Mouse (Mus musculus) layer of hippocampus, adult 9-11 months (tissue): ENCODE measurements around the gene Ccdc187.
A peak's percentile ranks its signal among the peaks of the same experiment; 100 is the strongest.

Experiments used
- DNase-seq: peaks from one replicate; pipeline ENCODE4 v3.0.0; 2022

Ccdc187 gene

DNA sequence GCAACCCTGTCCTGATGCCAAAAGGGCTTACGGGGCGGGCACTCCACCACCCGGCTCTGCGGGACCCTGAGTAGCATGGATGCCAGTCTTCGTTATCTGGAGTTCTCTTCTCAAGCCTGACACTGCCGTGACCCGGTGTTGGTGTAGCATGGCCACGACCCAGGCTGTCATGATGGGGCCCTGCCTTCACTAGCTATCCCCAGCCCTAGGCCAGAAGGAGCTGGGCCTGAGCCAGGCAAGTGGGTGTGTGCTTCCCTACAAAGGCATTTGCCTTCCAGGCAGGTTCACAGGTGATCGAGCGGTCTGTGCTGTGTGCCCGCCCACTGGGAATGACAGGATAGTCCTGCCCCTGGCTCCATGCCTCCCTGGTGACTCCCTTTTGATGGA is 21.6 kb upstream of the Ccdc187 start:
- peak; percentile 61 for DNase-seq

DNA sequence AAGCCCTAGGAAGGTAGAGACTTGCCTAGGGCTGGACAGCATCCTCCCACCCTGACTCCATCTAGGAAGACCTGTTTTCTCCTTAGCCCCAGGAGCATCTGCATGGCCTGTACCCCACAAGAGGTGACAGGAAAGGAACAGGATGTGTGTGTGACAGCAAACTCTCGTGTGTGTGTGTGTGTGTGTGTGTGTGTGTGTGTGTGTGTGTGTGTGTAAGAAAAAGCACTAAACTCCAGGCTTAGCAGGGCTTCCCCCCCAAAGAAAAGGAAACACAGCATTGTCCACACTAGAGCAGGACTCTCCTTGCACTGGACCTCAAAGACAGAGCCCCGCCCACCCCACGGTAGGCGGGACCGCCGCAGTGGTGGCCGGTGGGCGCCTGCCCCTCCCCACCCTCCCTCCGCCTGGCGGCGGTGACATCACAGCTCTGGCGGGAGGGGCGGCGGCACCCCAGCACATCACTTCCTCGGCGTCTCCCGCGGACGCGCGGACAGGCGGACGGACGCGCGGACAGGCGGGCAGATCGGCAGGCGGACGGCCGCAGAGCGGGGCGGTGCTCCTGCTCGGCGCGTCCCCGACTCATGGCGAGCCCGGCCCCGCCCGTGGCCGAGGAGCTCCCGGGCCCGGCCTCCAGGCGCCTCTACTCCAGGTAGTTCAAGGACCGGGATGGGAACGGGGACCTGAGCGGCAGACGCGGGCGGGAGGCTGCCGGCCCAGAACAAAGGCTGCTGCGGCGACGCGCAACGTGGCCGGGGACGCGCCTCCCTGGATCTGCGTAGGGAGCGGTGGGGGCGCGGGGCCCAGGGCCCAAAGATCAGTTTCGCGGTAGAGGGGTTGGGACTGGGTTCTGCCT is 20.9 kb upstream of the Ccdc187 start, which contains the start of gene Gpsm1:
Gene Gpsm1 (plus strand): TSS at position 444 of the 853 bp plus-strand sequence.
- DNase-seq: peak; percentile 82

DNA sequence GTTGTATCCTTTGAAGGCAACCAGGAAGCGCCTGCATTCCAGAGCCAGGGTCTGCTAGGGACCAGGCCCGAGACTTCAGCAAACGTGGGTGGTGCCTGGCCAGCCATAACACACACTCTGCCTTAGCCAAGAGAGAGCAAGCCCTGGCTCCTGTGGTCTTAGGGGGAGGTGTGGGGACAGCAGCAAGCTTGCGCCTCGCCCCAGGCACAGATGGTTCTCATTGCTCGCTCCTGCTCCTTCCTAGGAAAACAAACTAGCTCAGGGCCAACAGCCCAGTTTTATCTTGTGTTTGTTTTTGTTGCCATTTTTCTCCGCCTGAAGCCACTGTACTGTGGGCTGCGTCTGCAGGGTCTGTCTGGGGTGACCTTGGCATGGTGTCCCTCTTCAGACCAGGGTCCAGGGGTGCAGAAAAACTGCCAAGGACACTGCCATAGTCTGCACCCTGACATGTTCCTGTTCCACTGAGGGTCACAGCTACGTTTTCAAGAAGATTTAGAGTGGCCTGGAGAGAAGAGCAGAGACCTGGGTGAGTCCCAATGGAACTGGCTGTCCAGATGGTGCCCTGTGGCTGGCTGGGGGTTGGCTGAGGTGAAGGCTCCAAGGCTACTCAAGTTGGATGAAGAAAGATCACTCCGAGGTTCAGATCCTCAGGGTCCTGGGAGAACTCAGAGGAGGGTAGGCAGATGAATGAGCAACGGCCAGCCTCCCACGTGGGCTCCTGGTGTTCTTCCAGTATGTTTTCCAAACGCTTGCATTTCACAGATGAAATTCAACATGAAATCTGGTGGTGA is 20.1 kb upstream of the Ccdc187 start:
- DNase-seq: no peak

DNA sequence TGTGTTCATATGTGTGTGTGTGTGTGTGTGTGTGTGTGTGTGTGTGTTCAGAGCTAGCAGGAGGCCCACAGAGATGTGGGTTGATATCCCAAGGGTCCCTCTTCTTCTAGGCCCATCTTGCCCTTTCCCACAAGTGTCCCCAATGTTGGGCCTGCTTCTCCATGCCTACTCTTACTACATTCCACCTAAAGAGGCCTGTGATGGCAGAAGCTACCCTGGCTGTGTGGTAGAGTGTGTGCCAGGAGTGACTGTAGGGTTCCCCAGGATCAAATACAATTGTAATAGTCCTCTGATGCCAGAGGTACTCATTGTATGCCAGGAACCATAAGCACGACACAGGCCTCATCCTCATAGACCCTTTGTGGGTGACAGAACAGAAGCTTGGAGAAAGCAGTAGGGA is 19.0 kb upstream of the Ccdc187 start:
- no peak for DNase-seq

DNA sequence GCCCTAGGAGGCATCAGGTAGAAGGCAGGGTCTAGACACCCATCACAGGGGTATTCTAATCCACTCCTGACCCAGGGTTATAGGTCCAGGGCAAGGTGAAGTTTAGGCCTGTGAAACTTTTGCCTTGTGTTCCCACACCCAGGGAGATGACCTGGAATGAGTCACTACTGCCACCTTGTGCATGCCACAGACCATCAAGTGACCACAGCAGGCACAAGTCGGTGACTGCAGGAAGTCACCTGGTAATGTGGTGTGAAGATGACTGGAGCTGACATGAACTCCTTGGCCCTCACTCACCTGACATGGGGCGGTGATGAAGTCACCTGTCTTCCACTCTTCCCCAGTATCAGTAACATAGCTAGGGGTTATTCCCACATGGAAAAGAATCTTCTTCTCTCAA is 18.5 kb upstream of the Ccdc187 start:
- no peak for DNase-seq

DNA sequence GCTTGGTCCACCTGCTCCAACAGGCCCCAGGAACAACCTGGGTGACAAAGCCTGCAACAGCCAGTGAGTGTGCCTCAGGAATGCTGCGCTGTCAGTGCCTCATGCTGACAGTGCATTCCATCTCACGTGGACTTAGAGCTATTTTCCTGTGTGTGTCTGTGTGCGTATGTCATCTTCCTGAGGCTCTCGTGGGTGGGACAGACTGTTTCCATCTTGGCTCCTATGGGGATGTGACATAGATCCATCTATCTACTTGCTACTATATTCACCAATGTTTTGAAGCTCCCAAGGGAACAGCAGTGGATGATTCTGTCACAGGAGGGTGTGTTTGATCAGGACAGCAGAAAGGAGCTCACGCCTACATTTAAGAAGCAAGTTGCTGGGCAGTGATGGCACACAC is 17.6 kb upstream of the Ccdc187 start:
- no peak for DNase-seq

DNA sequence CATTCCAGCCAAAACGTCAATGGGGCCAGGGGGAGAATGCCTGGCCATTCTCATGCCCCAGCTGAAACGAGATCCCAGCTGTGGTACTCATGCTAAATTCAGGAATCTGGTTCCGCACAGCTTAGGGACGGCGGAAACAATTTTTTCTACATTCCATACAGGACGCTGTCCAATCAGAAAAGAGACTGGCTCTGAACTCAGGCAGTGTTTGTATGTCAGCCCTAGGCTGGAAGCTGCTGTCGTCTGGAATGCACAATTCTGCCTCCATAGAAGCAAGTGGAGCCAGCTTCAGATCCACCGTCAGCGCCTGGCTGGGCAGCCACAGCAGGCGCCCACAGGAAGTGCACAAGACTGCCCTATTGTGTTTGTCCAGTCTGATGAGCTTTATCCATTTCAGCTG is 15.4 kb upstream of the Ccdc187 start:
- no peak for DNase-seq

DNA sequence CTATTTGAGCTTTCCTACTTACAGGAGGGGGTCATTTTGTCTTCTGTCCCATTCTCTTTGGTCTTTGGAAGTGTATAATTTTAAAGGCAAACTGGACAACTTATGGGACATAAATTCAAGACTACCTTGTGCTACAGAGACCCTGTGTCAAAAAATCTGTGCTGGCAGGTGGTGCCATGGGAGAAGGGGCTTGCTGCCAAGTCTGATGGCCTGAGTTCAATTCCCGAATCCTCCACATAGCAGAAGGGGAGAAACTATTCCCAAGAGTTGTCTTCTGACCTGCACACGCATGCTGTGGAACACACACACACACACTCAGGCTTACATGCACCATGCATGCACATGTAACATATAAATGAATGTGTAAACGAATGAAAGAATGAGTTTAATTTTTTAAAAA is 12.3 kb upstream of the Ccdc187 start:
- no peak for DNase-seq

DNA sequence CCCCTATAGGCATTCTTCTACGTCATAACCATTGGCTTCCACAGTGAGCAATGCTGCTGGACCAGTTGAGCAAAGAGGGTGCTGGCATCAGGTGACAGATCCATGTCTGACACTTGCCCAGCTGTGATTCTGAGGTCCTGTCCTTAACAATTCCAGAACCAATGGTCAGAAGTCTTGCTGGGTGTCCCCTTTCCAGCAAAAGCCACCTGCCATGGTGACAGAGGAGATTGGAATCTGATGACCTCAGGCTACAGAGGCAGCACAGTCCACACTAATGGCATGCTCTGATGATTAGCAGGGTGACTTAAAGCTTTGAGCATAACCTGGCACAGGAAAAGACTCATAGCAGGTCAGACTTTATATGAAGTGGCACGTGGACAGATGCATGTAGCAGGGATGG is 11.2 kb upstream of the Ccdc187 start:
- DNase-seq: no peak

DNA sequence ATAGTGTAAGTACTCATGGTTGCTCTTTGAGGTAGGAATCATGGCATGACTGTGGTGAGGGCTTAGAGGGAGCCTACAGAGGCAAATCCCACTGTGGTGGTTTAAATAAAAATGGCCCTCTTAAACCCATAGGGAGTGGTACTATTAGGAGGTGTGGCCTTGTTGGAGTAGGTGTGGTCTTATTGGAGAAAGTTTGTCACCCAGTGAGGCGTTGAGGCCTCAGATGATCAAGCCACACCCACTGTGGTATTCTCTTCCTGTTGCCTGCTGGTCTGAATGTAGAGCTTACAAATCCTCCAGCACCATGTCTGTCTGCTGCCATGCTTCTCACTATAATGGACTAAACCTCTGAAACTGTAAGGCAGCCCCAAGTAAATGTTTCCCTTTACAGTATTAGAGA is 10.4 kb upstream of the Ccdc187 start:
- DNase-seq: no peak

DNA sequence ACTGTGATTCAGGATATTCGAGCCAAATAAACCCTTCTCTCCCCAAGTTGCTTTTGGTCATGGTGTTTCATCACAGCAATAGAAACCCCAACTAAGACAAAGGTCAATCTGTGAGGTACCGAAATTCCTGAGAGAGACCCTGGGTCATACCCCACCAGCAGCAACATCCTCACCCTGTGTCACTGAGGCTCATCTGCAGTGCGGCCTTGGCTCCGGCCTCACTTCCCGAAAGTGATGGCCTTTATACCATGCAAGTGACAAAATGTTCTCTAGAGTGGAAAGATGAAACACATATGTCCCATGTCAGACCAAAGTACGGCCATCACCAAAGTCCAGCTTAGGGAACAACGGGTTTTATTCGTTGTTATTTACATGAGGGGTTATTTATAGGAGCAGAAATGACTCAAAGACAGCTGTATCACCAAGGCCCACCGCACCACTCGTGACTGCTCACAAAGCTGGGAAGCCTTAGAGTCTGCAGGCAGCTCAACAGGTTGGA is 7.7 kb upstream of the Ccdc187 start:
- no peak for DNase-seq

DNA sequence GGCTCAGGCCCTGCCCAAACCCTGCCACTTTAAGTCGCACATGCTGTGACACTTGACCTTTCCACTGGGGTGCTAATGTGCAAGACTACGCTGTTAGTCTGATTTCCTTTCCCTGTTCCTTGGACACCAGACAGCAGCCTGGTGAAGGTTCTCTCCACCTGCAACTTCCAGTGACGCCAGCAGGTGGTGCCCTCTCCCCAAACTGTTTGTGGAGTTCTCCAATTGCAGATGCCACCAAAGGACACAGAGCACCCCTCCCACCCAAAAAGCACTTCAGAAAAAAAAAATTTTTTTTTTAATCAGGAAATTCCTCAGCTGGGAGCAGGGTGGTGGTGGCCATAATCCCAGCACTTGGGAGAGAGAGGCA is 6.4 kb upstream of the Ccdc187 start:
- DNase-seq: peak; percentile 84

DNA sequence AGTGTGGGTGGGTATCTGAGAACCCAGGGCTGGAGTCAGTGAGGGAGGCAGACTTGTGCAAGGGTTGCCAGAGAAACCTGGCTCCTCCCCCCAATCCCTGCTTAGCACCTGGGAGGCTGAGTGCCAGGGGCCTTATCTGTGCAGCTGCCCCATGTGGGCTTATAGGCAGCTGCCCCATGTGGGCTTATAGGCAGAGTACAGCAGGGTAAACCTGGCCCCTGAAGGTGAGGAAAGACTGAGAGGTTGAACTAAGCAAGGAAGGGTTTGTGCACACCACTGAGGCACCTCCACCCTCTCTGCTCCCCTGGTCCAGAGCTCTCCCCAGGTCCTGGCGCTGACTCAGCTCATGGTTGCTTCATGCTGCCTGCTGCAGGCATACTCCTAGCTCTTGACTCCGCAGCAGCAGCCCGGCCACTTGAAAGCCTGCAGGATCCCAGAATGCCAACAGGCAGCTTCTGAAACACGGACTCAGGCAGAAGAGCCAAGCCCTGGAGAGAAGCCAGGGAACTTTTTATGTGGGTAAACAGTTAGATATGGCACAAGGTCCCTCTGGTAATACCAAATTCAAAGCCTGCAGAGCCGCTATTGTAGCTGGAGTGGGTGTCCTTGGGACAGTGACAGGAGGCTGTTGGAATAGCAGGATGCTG is 5.9 kb upstream of the Ccdc187 start:
- DNase-seq: no peak

DNA sequence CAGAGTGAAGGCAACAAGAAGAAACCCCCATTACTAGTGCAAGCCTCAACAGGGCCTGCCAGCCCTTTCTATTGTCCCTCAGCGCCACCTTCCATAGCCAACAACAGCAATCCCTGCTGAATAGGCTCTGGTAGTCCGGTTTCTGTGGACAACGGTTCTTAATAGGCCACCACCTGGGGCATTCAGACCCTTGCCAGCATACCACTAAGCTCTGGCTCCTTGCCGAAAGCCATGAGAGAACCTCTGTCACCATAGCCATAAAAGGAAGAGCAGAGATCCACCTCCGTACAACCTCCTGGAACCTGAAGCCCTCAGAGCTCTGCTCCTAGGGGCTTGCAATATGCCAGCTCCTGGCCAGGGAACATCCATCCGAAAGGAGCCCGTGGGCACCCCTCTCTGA is 5.0 kb upstream of the Ccdc187 start:
- no peak for DNase-seq

DNA sequence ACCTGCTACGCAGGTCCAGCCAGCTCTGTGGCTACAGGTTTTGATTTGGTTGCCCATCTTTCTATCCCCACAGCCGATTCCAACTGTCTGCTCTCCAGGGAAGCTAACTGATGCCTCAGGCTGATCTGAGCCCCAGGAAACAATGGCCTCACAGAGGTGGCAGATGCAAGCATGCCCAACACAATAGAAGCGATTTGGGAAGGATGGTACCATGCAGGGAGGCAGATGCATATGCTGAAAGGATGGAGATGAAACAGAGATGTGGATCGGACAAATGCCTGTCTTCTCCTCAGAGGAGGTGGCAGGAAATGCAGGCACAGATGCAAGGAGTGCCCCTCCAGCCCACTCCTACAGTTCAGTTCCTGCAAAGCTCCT is 4.5 kb upstream of the Ccdc187 start:
- peak; percentile 61 for DNase-seq

DNA sequence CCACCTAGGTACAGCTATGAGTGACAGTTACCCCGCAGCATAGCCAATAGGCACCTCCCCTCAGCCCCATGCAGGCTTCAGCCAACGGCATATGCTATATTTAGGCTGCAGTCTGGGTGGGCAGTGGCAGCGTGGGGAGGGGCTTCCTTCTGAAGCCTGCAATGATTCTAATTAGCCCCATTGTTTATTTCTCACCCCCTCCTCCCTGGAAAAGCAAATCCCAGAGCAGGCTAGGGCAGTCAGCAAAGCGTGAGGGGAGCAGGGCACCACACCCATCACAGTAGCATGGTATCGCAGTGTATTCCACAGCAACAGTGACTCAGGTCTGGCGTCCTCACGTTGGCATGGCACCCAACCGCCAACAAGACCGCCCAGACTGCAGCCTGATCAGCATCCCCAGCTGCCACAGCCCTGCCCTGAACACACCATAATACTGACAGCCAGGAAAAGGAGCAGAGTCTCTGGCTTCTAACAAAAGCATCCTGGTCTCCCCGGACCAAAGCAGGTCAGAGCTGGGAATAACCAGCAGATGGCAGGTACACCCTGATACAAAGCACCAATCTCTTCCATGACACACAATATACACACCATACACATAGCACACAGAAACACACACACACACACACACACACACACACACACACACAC is 4.0 kb upstream of the Ccdc187 start:
- DNase-seq: peak; percentile 92

DNA sequence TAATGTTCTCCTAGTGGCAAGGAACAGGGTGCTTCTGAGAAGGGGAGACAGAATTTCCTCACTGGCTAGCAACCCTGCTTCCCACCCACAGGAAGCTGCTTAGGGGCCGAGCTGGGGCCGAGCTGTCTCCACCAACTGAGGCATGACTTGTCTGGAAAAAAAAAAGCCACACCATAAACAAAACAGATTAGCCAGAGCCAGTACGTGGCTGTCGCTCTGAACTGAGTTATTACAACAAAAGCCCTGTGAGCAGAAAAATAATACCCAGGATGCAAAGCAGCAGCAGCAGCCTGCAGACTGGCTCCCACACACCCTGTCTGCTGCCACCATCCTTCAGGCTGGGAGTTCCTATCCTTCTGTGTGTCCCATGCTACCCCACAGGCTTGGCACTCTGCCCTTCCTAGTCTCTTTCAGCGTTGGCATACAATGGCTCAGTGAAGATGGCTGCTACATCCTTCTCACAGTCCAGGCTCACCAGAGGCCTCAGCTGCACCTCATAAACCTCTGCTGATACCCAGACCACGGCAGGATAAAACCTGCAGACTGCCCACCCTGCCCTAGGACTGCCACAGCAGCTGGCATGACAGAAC is 2.3 kb upstream of the Ccdc187 start:
- peak; percentile 90 for DNase-seq

DNA sequence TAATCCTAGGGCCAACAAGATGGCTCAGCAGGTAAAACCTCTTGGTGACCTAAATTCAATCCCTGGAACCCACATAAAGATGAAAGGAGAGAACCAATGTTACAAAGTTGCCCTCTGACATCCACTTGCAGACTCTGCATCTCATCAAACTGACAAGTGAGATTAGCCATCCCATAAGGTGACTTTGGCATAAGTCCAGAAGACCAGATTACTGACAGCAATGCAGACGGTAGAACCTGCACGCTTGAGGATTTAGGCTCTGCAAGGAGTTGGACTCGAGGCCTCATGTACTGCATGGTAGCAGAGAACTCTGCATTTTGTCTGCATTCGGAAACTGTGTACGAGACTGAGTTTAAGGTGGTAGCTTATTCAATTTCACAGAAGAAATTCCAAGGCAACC is 4.2 kb downstream of the Ccdc187 start:
- DNase-seq: no peak

DNA sequence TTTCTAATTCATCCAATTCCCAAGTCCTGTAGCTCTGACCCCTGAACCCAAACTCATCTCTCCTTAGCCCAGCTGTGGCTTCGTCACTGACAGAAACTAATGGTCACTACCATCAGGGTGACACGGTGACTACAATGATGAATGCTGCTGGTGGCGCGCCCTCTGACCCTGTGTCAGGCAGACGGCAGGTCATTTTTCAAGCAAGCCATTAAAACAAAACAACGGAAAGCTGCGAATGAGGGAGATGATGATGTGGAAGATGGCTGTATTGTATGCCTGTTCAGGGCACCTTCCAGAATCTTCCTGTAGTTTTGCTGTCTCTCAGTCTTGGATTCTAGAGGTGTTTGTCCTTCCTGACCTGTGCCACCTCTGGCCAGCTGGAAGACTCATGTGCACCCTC is 8.0 kb downstream of the Ccdc187 start:
- DNase-seq: no peak

DNA sequence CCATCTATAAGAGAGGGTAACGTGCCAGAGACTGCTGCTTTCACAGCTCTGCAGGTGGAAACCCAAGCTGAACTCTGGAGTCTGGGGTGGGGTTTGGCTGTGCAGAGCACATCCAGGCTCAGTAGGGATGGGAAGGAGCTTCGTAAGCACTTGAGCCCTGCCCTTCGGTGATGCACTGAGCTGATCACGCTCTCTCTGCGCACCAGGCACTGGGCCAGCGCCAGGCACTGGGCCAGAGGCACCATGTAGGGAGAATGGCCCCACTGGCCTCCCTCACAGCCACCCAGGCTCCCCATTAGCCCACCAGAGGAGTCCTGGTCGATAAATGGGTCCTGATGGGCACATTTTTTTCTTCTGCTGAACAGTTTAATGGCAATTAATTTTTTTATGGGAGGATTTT is 8.6 kb downstream of the Ccdc187 start:
- peak; percentile 28 for DNase-seq

DNA sequence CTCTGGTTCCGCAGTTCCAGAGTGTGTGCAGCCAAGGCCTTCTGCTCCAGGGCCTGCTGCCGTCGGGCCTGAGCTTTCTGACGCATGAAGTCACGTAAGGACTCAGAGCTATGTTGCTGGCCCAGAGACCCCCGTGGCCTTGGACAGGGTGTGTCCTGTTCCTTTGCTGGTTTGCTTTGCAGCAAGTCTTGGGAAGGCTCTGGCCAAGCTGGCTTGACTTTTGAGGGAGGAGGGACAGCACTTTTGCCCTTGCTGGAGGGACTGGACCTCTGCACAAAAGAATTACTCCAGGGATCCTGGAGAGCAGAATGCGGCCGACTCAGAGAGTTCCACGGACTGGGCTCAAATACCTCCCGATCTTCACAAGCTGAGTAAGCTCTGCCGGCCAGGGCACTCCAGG is 13.8 kb downstream of the Ccdc187 start:
- no peak for DNase-seq

DNA sequence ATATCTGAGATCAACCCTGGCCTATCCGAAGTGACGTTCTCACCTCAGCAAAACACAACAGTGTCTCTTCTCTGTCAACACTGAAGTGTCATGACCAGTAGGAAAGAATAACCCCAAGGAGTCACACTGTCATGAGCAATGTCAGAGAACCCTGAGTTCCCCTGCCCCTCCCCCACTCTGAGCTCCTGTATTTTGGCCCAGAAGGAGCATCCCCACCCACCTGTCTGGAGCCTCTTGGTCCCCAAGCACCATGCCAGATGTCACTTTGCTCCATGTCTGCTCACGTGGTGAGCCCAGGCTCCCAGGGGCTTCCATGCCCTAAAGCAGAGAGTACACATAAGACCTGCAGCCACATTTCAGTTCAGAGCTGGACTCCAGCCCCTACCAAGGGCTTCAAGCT is 14.6 kb downstream of the Ccdc187 start:
- DNase-seq: no peak

DNA sequence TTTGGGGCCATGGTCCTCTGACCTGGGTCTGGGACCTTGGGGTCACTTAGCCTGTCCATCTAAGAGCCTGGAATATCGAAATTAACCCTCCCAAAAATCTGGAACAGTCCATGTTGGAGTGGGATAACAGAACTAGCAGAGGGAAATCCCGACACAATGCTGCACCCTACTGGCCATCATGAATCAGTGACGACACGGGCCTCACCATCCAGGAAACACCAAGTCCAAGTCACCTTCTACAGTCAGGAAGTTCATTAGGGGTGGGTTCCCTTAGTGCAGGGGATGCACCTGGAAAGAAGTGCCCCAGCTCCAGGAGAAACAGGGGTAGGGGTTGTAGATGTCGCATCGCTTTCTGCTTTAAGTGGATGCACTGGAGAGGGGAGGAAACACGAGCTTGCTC is 20.7 kb downstream of the Ccdc187 start:
- DNase-seq: no peak
